Mouse (Mus musculus): ENCODE results near the gene Gm49369.

DNA sequence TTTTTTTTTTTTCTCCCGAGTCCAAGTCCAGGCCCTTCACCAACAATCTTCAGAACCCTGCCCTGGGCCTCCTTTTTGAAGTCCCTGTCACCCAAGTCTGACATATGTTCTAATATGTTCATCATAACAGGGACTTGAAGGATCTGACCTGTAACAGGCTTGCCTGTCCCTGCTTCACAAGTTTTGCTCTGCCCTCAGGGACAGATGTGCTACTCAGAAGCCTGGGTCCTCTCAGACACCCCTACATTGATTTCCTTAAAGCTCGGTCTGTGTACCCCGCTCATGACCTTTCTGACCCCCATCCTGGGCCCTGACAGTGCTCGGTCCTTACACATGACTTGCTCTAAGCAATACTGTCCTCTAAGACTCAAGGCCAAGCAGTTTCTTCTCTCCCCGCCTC lies 9.4 kb downstream of the Gm49369 start:
- no peak for TF ChIP-seq CTCF (IDR thresholded peaks at IDR 0.05; ENCODE audit: control insufficient read depth, insufficient read depth, insufficient replicate concordance, low read depth, low read length)
- TF ChIP-seq POLR2A (IDR thresholded peaks at IDR 0.05; ENCODE audit: control insufficient read depth, low read depth, low read length) = no peak

All from testis, adult 2 months (tissue).